Mouse (Mus musculus) embryonic facial prominence, embryonic 10.5 days (tissue): ENCODE measurements around the gene Kmt2a. TPM values are rescaled to one million over a fixed set of nuclear protein-coding genes. Genes with fewer than 3 reads are reported as not detected.

ENCODE experiments used
- DNase-seq: peaks from one replicate; pipeline ENCODE4 v3.0.0-alpha.2; 2017; ENCODE audit warnings: low spot score
- H3K27ac ChIP-seq: fragments of 300-500 bp; sonication (generic); replicated peaks from 2 replicates; pipeline ENCODE4 v1.5.1; 2016; ENCODE audit warnings: mild to moderate bottlenecking
- H3K27me3 ChIP-seq: fragments of 300-500 bp; sonication (generic); replicated peaks from 2 replicates; pipeline ENCODE4 v1.6.1; 2016; ENCODE audit warnings: low read depth, mild to moderate bottlenecking; ENCODE audit not compliant: poor library complexity, severe bottlenecking
- H3K36me3 ChIP-seq: fragments of 300-500 bp; sonication (generic); replicated peaks from 2 replicates; pipeline ENCODE4 v1.6.1; 2016; ENCODE audit warnings: mild to moderate bottlenecking, moderate library complexity
- H3K4me1 ChIP-seq: fragments of 300-500 bp; sonication (generic); 2 replicates; pipeline ENCODE4 v1.6.1; 2016
- H3K4me3 ChIP-seq: fragments of 300-500 bp; sonication (generic); 2 replicates; pipeline ENCODE4 v1.5.1; 2016; ENCODE audit warnings: mild to moderate bottlenecking, moderate library complexity
- H3K9me3 ChIP-seq: fragments of 300-500 bp; sonication (generic); 2 replicates; pipeline ENCODE4 v1.6.1; 2016; ENCODE audit warnings: mild to moderate bottlenecking
- WGBS: fragments of 180-500 bp; shearing (Covaris S2); methylation state at CpG from one replicate; pipeline ENCODE4 v1.1.7; 2016; 5-methylcytosine and 5-hydroxymethylcytosine counted together
- polyA plus RNA-seq: library from polyadenylated mRNA; unstranded; fragments of >200 nt; fragmentation: Nextera tagmentation; extraction: Ambion mirVana; gene quantifications from 2 replicates; pipeline ENCODE4 v1.2.1, GENCODE M21; 2016

Gene Kmt2a
- polyA plus RNA-seq, 1 experiment from 2014 or later: 14.1 TPM

DNA sequence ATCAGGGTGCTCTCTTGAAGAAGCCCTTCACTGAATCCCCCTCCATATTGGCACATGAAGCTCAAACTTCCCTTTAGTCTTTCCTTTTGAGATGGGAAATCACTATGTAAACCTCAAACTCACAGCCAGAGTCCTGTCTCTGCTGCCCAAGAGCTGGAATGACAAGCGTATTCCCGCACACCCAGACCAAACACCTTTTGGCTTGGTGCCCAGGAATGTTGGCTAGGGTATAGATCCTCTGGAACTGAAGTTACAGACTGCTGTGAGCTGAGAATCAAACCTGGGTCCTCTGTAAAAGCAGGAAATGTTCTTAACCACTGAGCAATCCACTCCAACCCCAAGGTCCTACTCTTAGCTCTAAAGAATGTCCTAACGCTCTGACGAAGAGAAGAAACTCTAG, 48.7 kb downstream of the Kmt2a start:
- Histone ChIP-seq H3K27ac (no peak overlapping the region), H3K4me1 (no peaks in the 10 kb centered on the region), H3K36me3 (peaks cover 97% of the 10 kb centered on the region), H3K9me3 (no peaks in the 10 kb centered on the region), H3K4me3 (no peak overlapping the region), H3K27me3 (no peaks in the 10 kb centered on the region)
- DNase-seq: no peak
- WGBS: 93% methylated on average over 4 of the region's 4 CpGs

DNA sequence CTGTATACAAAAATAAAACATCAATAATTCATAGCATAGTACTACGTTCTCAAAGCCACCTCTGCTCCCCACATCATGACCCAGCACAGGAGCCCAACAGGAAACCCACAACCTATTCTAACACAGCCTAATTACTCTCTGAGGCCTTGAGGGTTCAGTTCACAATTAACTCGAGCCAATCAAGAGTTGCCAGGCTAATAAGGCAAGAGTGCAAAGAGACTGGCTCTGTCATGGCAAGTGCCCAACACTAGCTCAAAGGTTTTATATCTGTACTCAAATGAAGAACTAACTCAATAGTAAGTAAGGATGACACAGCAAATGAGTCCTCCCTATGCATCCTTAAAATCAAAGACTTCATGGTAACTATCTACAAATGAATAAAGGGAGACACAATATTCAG, 50.6 kb downstream of the Kmt2a start:
- H3K4me3 ChIP-seq: no peak overlapping the region
- H3K36me3 ChIP-seq: peaks cover 99% of the 10 kb centered on the region
- H3K9me3 ChIP-seq: no peaks in the 10 kb centered on the region
- H3K4me1 ChIP-seq: no peaks in the 10 kb centered on the region
- no peaks in the 10 kb centered on the region for H3K27me3 ChIP-seq
- WGBS: 82% methylated on average over 2 of the region's 2 CpGs
- H3K27ac ChIP-seq: no peak overlapping the region
- no peak for DNase-seq

DNA sequence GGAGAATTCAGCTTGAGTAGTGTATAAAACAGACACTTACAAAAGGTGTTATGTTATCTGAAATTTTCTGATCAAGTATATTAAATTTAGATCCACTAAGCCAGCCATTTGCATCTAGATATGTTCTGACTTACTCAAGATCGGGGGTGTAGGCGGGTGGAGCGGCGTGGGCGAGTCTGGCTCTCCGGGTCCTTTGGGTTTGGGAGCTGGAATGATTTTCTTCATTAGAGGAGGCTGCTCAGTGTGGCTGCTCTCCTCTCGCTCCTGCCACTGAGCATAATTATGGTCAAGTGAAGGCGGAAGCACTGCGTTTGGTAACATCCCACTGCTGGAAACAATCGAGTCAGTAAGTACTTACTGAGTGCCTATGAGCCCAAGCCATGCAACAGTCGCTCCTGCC, 52.2 kb downstream of the Kmt2a start:
- Histone ChIP-seq H3K27me3 (no peaks in the 10 kb centered on the region), H3K27ac (no peak overlapping the region), H3K36me3 (peaks cover 99% of the 10 kb centered on the region), H3K4me3 (no peak overlapping the region), H3K4me1 (no peaks in the 10 kb centered on the region), H3K9me3 (no peaks in the 10 kb centered on the region)
- WGBS: 94% methylated on average over 11 of the region's 11 CpGs
- no peak for DNase-seq

DNA sequence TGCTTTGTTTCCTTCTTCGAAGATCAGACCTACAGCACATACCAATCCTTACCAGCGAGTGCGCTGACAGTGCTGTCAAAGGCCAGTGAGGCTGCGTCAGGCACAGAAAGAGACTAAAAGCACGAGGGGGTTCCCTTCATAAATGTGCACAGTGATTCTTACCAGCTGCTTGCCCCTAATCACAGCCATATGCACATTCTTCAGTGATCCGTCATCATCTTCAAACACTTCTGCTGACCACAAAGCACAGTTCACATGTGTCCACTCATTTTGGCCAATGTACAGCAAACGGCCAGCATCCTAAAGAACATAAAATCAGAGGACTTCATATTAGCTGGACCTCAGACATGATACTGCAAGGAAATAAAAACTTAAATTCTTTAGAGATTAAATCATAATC, 54.4 kb downstream of the Kmt2a start:
- Histone ChIP-seq H3K27ac (no peak overlapping the region), H3K27me3 (no peaks in the 10 kb centered on the region), H3K9me3 (no peaks in the 10 kb centered on the region), H3K36me3 (peaks cover 99% of the 10 kb centered on the region), H3K4me1 (no peaks in the 10 kb centered on the region), H3K4me3 (no peak overlapping the region)
- DNase-seq: no peak
- 78% methylated on average over 7 of the region's 7 CpGs for WGBS

DNA sequence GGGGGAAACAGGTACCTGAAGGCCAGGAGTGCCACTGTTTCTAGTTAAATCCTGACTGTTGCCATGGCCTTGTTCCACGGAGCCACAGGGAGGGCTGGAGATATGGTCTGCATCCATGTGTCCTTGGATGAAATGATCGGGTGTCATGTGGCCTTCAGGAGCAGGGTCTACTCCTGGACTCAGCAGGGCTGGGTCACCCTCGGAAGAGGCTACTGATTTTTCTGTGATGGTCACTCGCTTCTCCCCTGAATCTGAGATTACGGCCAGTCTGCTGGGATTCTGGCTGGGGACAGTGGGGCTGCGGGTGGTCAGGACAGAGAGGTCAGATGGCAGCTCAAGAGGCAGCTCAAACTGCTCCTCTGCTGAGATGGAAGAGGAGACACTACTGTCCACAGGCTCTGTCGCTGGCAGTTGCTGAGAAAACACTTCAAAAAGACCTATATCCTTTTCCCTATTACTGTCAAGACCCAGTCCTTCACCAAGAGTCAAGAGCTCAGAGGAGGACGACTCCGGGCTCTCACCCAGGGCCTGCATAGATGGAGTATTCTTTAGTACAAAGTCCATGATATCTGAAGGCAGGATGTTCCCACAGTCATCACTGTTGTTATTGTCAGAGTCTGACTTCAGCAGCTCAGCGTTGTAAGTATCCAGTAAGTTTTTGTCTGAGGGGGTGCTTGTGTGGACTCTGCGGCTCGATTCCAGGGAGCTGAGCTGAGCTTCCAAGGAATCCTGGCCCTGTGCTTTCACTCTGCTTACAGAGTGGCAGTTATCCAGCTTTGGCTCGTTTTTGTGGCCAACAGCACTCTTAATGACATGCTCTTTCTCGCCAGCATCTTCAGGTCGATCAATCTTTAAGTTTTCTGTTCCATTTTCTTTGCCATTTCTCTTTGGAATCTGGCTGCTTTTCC, 60.9 kb downstream of the Kmt2a start:
- no peak for DNase-seq
- no peak overlapping the region for H3K27ac ChIP-seq
- no peaks in the 10 kb centered on the region for H3K9me3 ChIP-seq
- H3K4me1 ChIP-seq: no peaks in the 10 kb centered on the region
- peaks cover 100% of the 10 kb centered on the region for H3K36me3 ChIP-seq
- 94% methylated on average over 15 of the region's 15 CpGs for WGBS
- H3K4me3 ChIP-seq: no peak overlapping the region
- H3K27me3 ChIP-seq: no peaks in the 10 kb centered on the region

DNA sequence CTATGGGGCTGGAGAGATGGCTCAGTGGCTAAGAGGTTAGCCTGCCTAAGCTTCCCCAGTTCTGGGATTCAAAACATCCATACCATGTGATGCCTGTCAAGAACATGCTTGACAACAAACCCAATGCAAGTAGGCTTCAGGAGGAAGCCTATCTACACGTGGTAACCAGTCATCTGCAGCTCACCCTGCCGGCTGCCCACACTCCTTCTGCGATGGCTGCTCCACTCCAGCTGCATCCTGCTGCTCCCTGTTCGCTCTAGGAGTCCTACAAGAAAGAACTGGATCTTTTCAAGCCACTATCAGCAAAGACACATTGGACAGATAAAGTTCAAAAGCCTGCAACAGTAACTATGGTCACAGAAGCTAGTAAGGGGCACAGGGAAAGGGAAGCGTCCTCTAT, 63.6 kb downstream of the Kmt2a start:
- 89% methylated on average over 5 of the region's 5 CpGs for WGBS
- Histone ChIP-seq H3K27me3 (no peaks in the 10 kb centered on the region), H3K36me3 (peaks cover 100% of the 10 kb centered on the region)

DNA sequence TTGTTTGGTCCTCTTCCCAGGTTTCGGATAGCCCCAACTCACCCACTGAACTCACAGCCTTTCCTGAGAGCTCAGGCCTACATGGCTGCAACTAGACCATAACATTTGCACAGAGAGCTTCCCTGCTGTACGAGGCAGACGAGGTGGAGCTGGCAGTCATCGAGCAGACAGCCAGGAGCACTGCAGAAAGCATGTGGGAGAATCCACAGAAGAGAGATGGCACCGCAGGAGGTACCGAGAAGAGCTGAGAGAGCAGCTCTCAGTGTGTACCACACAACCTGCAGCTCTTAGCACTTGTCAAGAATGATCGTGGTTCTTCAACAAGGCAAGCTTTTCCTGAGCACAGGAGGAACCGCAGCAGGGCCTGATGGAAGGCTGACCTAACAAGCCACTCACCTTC, 66.9 kb downstream of the Kmt2a start:
- Histone ChIP-seq H3K27me3 (no peaks in the 10 kb centered on the region), H3K27ac (no peak overlapping the region), H3K4me1 (no peaks in the 10 kb centered on the region), H3K9me3 (no peaks in the 10 kb centered on the region), H3K36me3 (peaks cover 100% of the 10 kb centered on the region), H3K4me3 (no peak overlapping the region)
- WGBS: 94% methylated on average over 8 of the region's 8 CpGs
- no peak for DNase-seq

More for the DNA sequence above, 63.6 kb downstream of the Kmt2a start:
- Histone ChIP-seq H3K4me1 (no peaks in the 10 kb centered on the region), H3K4me3 (no peak overlapping the region), H3K9me3 (no peaks in the 10 kb centered on the region), H3K27ac (no peak overlapping the region)
- no peak for DNase-seq

DNA sequence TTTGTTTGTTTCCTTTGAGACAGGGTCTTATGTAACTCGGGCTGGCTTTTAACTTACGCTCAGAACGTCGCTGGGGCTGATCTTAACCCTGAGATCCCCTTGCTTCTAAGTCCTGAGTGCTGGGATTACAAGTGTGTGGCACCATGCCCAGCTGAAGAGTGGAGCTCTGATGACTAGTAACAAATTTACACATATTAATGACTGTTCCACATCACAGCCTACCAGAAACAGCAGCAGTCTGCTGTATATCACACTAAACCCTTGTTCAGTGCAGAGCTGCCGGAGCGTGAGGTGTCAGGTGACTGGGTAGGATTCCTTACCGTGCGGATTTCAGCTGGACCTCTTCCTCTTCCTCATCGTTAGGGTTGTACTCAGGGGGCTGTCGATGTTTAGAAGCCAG, 70.8 kb downstream of the Kmt2a start:
- H3K4me3 ChIP-seq: no peak overlapping the region
- peaks cover 100% of the 10 kb centered on the region for H3K36me3 ChIP-seq
- WGBS: 90% methylated on average over 10 of the region's 10 CpGs
- H3K4me1 ChIP-seq: no peaks in the 10 kb centered on the region
- no peaks in the 10 kb centered on the region for H3K27me3 ChIP-seq
- no peak overlapping the region for H3K27ac ChIP-seq
- H3K9me3 ChIP-seq: no peaks in the 10 kb centered on the region
- no peak for DNase-seq

DNA sequence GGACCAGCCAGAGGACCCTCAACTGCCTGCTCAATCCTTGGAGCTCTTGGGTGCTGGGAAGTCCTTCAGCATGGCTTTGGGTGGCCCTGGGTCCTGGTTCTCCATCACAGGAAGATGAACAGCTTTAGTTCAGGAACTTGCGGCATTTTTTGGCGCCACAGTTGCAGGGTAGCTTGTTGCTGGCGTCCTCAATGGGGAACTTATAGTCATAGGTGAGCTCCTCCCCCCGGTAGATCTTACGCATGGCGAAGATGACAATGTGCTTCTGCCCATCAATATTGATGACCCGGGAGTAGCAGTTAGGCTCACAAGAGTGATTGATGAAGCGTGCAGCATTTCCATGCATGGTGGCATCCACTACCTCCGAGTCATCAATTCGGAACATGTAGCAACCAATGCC, 73.3 kb downstream of the Kmt2a start:
- H3K4me1 ChIP-seq: no peaks in the 10 kb centered on the region
- 96% methylated on average over 10 of the region's 10 CpGs for WGBS
- 0 out of 2 replicates have a peak, but pooled peaks cover under 1% of the 10 kb centered on the region for H3K27me3 ChIP-seq
- H3K4me3 ChIP-seq: no peak overlapping the region
- H3K9me3 ChIP-seq: no peaks in the 10 kb centered on the region
- H3K27ac ChIP-seq: no peak overlapping the region
- H3K36me3 ChIP-seq: peaks cover 83% of the 10 kb centered on the region
- DNase-seq: no peak

DNA sequence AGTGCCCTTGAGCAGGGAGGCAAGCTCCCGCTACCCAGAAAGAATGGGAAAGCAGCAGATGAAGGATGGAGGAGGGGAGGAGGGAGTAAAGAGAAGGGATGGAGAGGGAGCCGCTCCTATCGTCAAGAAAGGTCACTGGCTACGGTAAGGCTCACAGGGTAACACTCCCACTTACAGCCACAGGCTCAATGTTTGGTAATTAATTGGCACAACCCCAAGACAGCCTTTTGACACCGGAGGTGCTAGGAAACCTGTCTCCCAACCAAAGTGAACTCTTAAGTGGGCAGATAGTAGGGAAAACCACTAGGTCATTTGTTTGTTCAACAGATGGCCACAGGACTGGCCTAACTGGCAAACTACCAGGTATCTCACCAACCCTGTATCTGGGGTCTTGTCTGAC, 74.0 kb downstream of the Kmt2a start:
- Histone ChIP-seq H3K27me3 (peaks cover 6% of the 10 kb centered on the region; the same call in 1 of the 2 replicates), H3K4me3 (no peak overlapping the region), H3K27ac (no peak overlapping the region), H3K4me1 (no peaks in the 10 kb centered on the region), H3K9me3 (no peaks in the 10 kb centered on the region), H3K36me3 (peaks cover 79% of the 10 kb centered on the region)
- 75% methylated on average over 5 of the region's 5 CpGs for WGBS
- DNase-seq: no peak

DNA sequence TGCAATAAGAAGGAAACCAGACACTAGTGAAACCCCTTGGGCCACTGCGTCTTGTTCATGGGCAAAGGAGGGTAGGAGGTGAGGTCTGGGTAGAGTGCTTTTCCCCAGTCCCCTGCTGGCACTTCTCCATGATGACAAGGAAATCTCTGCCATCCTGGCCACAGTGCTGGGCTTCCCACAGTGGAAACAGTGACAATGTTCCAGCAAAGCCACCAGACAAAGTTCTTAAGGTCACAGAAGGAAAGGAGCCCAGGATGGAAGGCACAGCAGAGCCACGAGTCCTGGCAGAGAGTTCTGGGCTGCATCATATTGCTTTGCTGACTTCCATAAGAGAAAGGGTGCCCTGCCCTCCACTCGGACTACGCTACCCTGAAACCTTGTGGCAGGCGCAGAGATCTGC, 75.6 kb downstream of the Kmt2a start:
- Histone ChIP-seq H3K9me3 (no peaks in the 10 kb centered on the region), H3K27ac (no peak overlapping the region), H3K4me3 (no peak overlapping the region), H3K27me3 (peaks cover 21% of the 10 kb centered on the region), H3K4me1 (no peaks in the 10 kb centered on the region), H3K36me3 (peaks cover 63% of the 10 kb centered on the region)
- no peak for DNase-seq
- WGBS: 93% methylated on average over 5 of the region's 5 CpGs

DNA sequence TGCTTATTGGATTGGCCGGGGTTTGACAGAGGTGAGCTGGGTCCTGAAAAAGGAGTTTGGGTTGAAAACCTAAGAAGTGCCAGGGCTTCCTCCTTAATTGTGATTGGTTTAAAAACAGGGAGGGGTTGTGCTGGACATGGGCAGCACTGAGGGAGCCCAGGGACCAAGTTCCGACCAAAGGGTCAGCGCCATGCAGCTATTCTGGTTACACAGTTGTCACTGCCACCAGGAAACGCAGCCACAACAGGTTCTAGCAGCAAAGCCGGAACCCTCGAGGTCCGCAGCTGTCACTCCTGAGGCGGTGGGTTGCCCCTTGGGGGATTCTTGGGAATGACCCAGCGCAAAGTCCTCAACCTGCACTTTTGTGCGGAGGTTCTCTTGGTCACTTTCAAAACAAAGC, 76.4 kb downstream of the Kmt2a start:
- Histone ChIP-seq H3K4me3 (no peak overlapping the region), H3K36me3 (peaks cover 55% of the 10 kb centered on the region), H3K27ac (no peak overlapping the region), H3K27me3 (peaks cover 30% of the 10 kb centered on the region), H3K4me1 (peaks cover 7% of the 10 kb centered on the region), H3K9me3 (no peaks in the 10 kb centered on the region)
- WGBS: 89% methylated on average over 10 of the region's 10 CpGs
- no peak for DNase-seq

DNA sequence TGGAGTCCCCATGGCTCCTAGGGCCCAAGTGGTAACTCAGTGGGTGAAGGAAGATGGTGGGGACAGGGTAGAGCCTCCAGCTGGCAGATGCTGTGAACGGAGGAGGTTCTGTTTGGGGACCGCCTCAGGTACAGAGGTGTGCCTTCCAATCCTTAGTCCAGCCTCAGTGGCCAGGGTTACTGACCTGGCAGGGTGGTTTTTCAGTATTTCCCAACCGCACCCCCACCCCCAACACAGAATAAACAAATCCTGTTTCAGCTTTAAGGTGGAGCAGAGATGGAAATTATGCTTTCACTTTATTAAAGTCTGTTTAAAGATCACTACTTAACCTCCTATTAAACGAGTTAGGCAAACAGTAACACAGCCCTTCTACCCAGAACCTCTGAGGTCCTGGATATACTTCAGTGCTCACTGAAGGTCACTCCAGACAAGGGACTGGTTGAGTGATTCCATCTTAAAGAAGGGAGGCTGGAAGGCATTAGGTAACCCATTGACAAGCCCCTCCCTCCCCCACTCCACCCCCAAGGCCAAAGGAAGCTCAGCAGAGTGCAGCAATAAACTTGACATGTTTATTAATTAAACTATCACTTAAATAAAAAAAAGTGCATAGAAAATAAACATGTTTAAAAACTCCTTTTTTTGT, 78.2 kb downstream of the Kmt2a start, which contains the start of gene Ttc36:
Ttc36 (minus strand) TSS at position 265 of the 643 bp plus-strand sequence.
- no peak for DNase-seq
- peaks cover 37% of the 10 kb centered on the region for H3K36me3 ChIP-seq
- 70% methylated on average over 4 of the region's 4 CpGs for WGBS
- no peaks in the 10 kb centered on the region for H3K9me3 ChIP-seq
- peaks cover 20% of the 10 kb centered on the region for H3K4me1 ChIP-seq
- no peak within 1 kb of the TSS for H3K4me3 ChIP-seq
- H3K27ac ChIP-seq: no peak within 1 kb of the TSS
- peaks cover 44% of the 10 kb centered on the region for H3K27me3 ChIP-seq
